Mouse (Mus musculus): ENCODE measurements at regions not wholly inside any gene's neighbourhood (a gene's known extent, or its start where the extent isn't known, plus 50 kb on each side); places are given as distances from the start of the nearest gene placed in this dataset.
"Not testable (repeated sequence)": the region's sequence is repeated elsewhere in the genome, so short reads cannot be mapped to it uniquely, and the experiment has no call there.

GRCm38 (mm10) chr19:19770990-19771389 lies 619.8 kb downstream of the Anxa1 start:
- H3K36me3 ChIP-seq (ENCODE audit: insufficient read depth), result no peaks in the 10 kb centered on the region
- ATAC-seq (no peak), DNase-seq (no peak)
- WGBS, result 57% methylated on average over 1 of the region's 1 CpGs
- H3K27ac ChIP-seq (ENCODE audit: low read depth, low read length), result no peak overlapping the region
- no peaks in the 10 kb centered on the region for H3K27me3 ChIP-seq (ENCODE audit: insufficient read depth, low read length)
- H3K9me3 ChIP-seq (ENCODE audit: low read length), result no peaks in the 10 kb centered on the region
- no peaks in the 10 kb centered on the region for H3K4me1 ChIP-seq (ENCODE audit: insufficient read depth)
- H3K4me2 ChIP-seq (ENCODE audit: low read depth), result no peak overlapping the region
- no peak overlapping the region for H3K4me3 ChIP-seq (ENCODE audit: low read depth, low read length)
- no peak for TF ChIP-seq CTCF (IDR thresholded peaks at IDR 0.05; ENCODE audit: low read depth)
- no peak overlapping the region for H3K9ac ChIP-seq

GRCm38 (mm10) chr19:19750069-19750599 lies 639.1 kb upstream of the Rorb start:
- H3K4me1 ChIP-seq (ENCODE audit: insufficient read depth); H3K27ac ChIP-seq (ENCODE audit: low read depth, low read length); ATAC-seq; H3K9ac ChIP-seq; H3K4me3 ChIP-seq (ENCODE audit: low read depth, low read length); H3K4me2 ChIP-seq (ENCODE audit: low read depth); H3K27me3 ChIP-seq (ENCODE audit: insufficient read depth, low read length); H3K9me3 ChIP-seq (ENCODE audit: low read length); H3K36me3 ChIP-seq (ENCODE audit: insufficient read depth); DNase-seq: not testable (repeated sequence)
- WGBS, result 90% methylated on average over 3 of the region's 3 CpGs

DNA sequence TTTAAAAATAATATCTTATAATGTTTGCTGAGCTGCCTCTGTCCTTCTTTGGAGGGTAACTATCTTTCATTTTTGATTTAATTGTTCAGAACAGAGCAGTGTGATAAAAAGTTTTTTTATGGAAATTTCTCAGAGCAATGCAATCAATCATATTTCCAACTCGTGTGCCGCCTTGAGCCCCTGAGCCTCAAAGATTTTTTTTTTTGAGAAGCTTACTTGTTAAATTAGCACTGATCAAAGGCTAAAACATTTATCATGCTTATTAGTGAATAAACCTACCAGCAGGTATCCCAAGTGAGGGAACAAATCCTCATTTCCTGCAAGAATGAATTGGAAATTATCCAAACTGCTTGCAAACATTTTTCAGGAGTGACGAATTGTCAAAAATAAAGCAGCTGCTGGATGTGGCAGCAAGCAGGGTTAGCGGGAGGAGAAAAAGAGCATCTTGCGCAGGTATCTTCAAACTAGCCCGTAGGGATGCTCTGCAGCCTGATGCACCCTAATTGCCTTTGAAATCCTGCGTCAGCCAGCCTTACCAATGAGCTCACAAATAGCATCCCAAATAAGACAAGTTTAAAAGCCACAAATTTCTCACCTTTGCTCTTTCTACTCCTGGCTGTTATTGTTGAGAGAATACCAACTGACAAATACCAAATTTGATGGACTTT lies 637.0 kb upstream of the Rorb start:
- TF ChIP-seq CTCF (IDR thresholded peaks at IDR 0.05; ENCODE audit: low read depth), result no peak
- no peak overlapping the region for H3K27ac ChIP-seq (ENCODE audit: low read depth, low read length)
- H3K27me3 ChIP-seq (ENCODE audit: insufficient read depth, low read length), result no peaks in the 10 kb centered on the region
- no peaks in the 10 kb centered on the region for H3K36me3 ChIP-seq (ENCODE audit: insufficient read depth)
- 52% methylated on average over 7 of the region's 7 CpGs for WGBS
- ATAC-seq (no peak), DNase-seq (no peak)
- no peaks in the 10 kb centered on the region for H3K9me3 ChIP-seq (ENCODE audit: low read length)
- H3K9ac ChIP-seq, result no peak overlapping the region
- H3K4me3 ChIP-seq (ENCODE audit: low read depth, low read length), result no peak overlapping the region
- no peaks in the 10 kb centered on the region for H3K4me1 ChIP-seq (ENCODE audit: insufficient read depth)
- no peak overlapping the region for H3K4me2 ChIP-seq (ENCODE audit: low read depth)

GRCm38 (mm10) chr19:19719939-19720338 lies 608.9 kb upstream of the Rorb start:
- H3K27me3 ChIP-seq (ENCODE audit: insufficient read depth, low read length), result no peaks in the 10 kb centered on the region
- DNase-seq (peak; percentile 41), ATAC-seq (peak; percentile 48)
- H3K4me3 ChIP-seq (ENCODE audit: low read depth, low read length), result no peak overlapping the region
- no peak for TF ChIP-seq CTCF (IDR thresholded peaks at IDR 0.05; ENCODE audit: low read depth)
- H3K27ac ChIP-seq (ENCODE audit: low read depth, low read length), result no peak overlapping the region
- H3K36me3 ChIP-seq (ENCODE audit: insufficient read depth), result no peaks in the 10 kb centered on the region
- no peak overlapping the region for H3K9ac ChIP-seq
- WGBS, result 44% methylated on average over 4 of the region's 4 CpGs
- H3K9me3 ChIP-seq (ENCODE audit: low read length), result no peaks in the 10 kb centered on the region
- H3K4me2 ChIP-seq (ENCODE audit: low read depth), result no peak overlapping the region
- H3K4me1 ChIP-seq (ENCODE audit: insufficient read depth), result no peaks in the 10 kb centered on the region

All from forebrain, postnatal 0 days (tissue).